Mouse (Mus musculus) fat pad, adult 2 months (tissue): ENCODE data around the gene Arntl2.

Experiments used
- DNase-seq: peaks from one replicate; pipeline ENCODE4 v3.0.0-alpha.2; 2011; ENCODE audit warnings: low read depth, low spot score; ENCODE audit errors: extremely low read depth

The Arntl2 gene

DNA sequence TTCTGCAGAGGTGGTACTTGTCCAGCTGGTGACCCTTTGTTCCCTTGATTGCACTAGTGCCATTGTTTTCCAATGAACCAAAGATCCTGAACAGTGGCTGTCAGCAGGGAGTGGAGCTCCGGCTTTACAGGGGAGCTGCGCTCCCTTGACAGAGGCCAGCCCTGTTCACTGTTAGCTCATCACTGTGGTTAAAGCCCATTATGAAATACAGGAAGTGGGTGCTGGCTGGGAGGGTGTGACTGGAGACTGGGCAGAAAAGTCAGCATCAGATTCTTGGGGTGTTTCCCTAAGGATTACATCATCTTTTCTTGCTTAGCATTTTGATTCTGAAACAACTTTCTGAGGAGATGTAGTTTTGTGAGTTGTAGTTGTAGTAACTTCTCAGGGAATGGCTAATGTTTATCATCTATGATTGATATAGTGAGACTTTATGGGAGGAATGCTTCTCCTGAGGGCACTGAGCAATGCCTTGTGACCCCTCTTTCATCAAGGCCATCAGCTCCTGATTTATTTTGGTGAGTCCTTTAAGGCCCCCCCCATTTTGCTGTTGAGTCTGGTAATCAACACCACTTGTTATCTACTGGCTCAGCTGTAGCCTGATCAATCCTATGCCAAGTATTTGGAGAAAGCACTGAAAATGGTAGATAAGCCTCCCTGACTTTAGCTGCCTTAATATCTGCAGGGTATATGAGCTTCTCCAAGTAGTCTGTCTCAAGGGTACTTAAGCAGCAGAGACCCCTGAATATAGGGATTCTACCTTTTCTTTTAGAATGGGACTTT is 19.1 kb upstream of the Arntl2 start:
- DNase-seq, result no peak

DNA sequence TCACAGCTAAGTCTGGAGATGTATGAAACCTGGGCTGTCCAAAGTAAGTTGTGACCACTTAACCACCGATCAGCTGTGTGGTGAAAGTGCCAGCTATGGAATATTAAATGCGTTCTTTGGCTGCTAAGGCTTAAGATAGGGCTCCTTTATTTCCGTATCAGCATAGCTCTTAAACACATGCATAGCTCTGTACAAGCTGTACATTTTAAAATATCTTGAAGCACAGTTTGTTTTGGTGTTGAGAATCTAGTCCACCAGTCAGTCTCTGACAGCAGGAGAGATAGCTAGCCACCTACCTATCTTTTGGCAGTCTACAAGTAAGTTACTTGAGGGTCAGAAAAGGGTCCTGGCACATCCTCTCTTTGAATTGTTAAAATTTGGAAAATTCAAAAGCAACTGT is 17.8 kb upstream of the Arntl2 start:
- no peak for DNase-seq

DNA sequence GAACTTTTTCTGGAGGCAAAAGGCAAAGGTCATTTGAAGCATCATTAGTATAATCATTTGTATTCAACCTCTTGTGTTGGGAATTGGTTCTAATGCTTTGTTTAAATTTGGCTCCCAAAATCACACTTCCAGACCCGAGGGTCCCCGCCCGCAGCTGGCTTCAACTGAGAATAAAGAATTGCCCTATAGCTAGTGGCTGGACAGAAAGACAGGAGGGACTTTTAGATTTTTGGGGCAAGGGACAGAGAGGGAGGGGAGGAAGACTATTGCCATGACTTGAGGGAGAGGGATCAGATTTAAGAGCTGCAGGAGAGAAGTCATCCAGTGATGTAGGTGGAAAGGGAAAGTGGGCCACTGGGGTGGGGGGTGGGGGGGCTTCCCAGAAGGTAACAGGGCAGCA is 14.3 kb upstream of the Arntl2 start:
- no peak for DNase-seq

DNA sequence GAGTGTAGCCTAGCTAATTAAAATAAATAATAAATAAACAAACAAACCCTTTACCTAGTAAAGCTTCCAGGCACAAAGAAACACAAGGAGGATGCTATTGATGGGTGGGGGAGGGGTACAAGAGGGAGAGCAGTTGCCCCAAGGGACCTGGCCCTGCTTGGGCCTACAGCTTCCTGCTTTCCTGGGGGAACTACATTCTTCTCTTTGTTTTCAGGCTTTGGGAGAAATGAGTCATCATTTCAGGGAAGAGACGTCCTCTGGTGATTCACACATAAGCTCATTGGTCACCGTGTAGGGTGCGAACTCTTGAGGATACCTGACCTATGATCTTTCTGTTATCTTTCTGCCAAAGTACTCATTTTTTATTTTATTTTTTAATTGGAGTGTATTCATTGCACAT is 2.3 kb upstream of the Arntl2 start:
- DNase-seq, result no peak

DNA sequence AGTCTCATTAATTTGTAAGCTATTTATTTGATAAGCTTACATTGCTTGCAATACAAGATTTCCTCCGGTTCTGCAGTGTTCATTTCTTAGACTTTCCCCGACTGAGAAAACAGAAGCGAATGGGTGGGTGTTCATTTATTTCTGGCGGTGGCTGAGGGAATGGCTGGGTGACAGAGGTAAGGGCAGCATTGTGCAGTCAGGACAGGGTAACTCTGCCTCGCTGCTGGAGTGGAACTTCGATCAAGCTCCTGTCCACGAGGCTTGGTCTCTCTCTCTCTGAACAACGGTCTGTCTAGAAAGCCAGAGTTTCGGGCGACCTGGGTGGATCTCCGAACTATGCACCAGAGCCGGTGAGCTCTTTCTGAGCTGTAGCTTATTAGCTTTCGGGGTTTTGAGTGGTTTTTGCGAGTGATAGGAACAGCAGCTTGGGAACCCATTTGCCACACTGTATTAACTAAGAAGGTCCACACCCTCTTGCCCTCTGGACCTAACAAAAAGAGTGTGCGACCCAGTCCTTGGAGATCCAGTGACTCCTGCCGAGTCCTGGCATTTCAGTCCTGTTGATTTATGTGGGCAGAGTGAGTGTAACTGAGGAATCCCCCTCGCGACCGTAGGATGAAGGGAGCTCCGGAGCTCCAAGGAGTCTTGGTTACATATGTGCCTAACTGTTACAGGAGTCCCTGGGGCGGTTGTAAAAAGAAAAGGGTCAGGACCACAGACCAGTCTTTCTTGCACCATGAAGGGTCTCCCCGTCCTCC is 510 bp upstream of the Arntl2 start:
- DNase-seq, result no peak

DNA sequence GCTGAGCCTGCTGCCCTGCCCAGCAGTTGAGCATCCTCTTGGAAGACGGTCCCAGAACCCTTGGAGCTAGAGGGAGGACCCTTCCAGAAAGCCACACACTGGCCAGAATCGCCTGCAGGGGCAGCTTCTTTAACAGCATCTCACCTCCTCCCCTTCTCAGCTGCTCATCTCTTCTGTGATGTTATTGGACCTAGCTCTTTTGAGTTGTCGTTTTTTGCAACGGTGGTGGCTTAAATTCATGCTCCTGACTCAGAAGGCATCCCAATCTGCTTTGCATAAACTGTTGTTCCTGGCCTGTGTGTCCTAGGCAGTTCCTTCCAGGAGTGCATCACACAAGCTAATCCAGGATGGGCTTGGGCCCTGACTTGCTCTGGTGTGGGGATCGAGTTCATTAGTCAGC is 1.6 kb downstream of the Arntl2 start:
- no peak for DNase-seq

DNA sequence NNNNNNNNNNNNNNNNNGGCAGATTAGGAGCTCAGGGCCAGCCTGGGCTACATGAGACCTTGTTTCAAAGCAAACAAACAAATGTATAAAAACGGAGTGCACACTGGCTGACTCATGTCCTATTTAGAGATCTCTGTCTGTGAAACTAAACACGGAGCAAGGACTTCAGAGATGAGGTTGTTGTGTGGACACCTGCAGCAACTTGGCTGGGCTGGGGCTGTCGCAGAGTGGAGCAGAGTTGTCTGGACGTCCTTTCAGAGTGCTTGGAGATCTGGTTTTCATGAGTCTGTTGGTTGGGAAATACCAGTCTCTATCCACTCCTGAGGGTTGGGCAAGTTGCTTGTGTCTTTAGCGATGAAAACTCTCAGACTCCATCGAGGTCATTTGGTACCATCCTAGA is 14.1 kb downstream of the Arntl2 start:
- DNase-seq, result no peak

DNA sequence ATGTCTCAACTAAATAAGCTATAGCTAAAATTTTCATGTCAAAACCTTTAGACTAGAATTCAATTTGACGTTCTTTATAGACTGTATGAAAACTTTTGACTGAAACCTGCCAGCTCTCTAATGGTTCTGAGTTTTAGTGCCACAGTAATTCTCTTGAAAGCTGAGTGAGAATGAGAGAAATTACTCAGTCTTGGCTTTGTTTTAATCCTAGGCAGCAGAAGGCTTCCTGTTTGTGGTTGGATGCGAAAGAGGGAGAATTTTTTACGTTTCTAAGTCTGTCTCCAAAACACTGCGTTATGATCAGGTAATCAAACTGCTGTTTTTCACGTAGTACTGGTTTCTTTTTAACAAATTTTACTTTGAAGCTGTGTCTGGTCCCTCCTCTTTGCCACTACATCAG is 17.2 kb downstream of the Arntl2 start:
- no peak for DNase-seq

DNA sequence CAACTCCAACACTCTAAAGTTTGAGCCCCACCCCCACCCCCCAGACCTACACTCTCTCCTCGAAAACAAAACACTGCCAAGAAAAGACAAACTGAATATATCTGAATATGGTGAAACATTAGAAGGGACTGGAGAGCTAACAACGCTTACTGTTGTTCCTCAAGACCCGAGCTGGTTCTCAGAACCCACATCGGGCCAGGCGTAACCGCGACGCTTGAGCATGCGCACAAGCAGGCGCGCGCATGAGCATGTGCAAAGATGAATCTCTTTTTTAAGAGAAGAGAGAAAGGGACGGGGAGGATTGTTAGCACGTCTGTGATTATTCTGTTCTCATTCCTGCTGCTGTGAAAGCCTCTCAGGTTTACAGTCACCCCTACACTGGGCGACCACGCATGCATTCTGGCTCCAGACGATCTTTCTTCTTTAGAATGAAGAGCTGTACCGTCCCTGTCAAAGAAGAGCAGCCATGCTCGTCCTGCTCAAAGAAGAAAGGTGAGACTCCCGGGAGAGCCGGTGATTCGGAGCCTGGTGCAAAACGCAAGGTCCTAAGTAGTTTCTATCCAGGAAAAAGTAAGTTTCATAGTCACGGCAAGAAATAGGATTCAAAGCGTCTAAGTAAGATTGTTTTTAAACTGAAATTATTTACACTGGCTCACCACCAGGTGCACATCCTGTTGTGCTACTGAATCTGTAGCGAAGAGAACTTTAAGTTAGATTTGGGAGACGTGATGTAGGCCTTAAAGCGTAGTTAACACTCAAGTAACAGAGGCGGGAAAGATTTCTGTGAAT is 24.5 kb downstream of the Arntl2 start:
- no peak for DNase-seq

DNA sequence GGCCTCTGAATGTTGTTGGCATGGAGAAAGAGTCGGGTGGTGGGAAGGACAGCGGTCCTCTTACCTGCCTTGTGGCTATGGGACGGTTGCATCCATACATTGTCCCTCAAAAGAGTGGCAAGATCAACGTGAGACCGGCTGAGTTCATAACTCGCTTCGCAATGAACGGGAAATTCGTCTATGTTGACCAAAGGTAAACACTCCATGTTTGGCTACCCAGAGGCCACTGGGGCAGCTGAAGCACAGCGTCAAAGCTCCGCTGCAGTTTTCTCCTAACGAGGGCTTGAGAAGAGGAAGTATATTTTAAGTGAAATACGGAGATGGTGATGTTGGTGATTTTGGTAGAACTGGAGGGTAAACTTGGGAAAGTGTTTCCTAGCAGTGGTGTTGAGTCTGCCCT is 26.1 kb downstream of the Arntl2 start:
- DNase-seq, result no peak

DNA sequence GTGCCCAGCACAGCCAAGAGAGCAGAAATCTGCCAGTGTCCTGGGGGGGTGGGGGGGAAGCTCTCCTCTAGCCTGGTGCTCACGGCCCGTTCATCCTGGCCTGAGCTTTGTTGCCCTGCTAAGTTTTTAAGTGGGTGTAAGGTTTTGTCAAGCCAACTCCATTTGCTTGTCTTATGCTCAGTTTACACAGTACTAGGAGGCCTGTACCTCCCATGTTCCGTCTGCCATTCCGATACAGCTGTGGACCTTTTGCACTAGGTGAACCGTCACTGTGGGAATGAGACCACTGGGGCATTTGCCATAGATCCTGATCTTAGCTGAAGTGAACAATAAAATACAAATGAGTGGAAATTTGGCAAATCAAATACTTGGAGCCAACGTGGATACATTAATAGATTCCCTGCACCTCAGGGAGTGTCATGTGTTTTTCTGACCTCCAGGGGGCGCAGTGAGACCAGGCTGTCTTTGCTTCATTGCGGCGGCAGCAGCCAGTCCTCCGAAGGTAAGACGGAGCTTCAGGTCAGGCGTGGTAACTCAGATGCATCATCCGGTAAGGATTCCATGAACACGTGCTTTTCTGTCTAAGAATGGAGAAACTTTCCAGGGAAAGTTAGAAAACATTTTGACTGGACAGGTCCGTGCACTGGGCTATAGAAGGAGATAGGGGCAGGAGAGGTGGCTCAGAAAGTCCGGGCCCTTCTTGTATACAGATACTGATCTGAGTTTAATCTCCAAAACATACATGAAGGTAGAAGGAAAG is 29.1 kb downstream of the Arntl2 start:
- DNase-seq, result no peak

DNA sequence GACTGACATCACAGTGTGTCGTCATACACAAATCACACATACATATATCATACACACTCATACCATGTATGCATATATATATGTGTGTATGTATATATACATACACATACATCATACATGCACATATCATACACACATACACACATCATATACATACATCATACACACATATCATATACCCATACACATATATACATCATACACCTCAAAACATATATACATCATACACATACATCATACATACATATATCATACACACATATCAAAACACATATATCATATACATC is 29.6 kb downstream of the Arntl2 start:
- no peak for DNase-seq

DNA sequence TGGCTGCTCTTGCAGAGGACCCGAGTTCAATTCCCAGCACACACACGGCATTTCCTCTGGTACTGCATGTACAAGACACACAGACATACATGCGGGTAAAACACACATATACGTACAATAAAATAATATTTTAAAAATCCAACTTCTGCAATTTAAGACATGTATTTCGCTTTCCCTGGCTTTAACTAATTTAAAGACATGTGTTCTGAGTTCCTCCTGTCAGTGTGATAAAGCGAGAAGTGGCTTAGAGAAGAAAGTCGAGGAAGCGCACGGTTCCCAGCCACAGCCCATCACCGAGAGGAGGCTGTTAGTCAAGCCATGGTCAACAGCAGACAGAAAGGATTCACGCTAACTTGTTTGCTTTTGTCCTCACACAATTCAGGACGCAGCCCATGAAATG is 35.5 kb downstream of the Arntl2 start:
- no peak for DNase-seq

DNA sequence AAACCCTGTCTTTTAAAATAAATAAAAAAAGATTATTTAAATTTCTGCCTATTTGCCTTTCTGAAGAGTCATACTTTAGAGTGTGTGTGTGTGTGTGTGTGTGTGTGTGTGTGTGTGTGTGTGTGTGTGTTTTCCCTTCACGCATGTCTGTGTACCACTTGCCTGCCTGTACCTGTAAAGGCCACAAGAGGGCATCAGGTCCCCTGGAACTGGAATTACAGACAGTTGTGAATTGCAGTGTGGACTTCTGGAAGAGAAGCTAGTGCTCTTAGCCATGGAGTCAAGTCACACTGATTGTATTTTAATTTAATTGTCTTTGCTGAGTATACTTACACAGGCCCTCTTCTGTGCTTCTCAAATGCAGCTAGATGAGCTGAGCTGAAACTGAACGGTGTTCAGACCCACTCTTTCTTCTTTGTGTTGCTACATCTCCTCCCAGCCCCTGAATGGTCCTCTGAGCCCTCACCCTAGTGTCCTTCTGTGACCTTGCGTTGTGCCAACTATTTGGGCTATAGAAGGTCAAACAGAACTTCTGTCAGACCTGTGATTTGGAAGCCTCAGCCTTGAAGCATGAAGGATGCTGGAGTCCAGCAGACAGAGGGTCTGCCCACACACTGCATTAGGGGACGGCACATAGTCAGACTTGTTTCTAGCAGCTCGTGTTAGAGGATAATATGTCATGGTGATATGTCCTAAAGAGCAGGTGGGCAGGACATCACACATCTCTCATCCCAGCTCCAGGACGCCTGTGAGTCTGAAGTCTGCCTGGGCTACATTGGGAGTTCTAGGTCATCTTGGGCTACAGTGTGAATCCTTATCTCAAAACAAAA is 37.8 kb downstream of the Arntl2 start:
- DNase-seq, result no peak

DNA sequence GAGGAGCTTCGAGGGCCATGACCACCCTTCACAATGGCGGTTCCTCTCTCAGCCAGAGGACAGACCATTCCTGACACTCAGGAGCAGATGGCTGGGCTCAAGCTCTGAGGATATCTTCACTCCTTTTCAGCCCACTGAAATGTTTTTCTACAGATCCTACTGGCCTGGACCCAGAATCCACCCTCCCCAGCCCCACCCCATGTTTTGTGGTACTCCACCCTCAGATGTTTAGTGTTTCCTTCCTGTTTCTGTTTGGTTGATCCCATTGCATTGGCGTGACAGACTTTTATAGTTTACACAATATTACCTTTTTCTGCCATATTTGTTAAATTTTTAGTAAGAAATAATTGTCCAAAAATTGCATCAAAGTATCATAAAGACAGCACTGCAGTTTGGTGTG is 38.5 kb downstream of the Arntl2 start:
- no peak for DNase-seq

DNA sequence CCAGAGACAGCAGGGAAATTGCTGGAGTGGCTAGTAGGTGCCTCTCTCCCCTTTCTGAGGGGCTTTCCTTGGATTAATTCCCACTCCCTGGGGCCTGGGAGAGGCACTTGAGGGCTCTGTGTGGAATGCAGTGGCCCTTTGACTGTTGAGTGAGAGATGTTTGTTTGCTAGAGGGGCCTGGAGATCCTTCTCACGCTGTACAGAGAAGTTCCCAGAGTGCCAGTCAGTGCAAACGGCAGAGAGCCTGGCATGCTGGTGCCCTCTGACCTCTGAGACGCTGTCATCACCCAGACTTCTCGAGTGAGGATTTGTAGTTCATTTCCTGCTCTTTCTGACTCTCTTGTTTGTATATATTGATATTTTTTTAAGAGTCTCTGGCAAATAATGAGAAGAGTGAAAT is 39.9 kb downstream of the Arntl2 start:
- DNase-seq, result no peak

DNA sequence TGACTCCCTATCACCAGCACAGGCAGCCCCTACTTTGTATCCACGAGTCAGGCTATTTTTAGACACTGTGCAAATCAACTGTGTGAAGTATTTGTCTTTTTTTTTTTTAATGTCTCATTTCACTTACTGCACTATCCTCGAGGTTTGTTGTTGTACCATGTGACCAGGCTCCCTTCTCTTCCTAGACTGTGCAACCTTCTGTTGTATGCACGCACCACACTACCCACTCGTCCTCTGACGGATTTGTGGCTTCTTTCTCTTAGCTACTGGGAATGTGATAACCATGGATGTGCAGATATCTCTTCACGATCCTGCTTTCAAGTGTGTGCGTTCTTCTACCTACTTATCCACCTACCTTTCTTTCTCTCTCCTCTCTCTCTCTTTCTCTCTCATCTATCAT is 41.5 kb downstream of the Arntl2 start:
- no peak for DNase-seq

DNA sequence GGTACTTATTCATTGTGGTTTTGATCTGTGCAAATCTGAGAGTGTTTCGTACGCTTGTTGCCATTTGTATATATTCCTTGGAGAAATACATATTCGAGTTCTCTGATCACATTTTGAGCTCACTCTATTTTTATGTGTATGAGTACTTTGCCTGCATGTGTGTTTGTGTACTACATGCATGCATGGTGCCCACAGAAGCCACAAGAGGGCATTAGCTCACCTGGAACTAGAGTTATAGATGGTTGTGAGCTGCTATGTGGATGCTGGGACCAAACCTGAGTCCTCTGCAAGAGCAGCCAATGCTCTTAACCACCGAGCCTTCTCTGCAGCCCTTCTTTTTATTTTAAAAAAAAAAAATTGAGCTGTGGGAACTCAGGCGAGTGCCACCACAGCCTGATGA is 42.5 kb downstream of the Arntl2 start:
- no peak for DNase-seq

DNA sequence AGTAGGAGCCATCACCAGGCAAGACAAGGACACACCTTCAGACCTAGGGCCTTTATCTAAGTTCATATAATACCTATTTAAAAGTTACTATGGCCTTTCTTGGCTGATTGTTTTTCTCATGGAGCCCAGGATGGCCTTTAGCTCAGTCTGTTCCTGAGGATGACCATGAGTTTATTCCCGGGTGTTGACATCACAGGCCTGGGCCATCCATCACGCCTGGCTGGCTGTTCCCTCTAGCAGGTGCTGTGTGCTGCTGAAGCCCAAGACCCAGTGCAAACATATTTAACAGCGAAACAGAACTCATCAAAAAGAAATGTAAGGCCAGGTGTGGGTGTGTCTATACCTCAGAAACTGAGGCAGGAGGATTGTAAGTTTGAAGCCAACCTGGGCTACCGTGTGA is 43.0 kb downstream of the Arntl2 start:
- no peak for DNase-seq

DNA sequence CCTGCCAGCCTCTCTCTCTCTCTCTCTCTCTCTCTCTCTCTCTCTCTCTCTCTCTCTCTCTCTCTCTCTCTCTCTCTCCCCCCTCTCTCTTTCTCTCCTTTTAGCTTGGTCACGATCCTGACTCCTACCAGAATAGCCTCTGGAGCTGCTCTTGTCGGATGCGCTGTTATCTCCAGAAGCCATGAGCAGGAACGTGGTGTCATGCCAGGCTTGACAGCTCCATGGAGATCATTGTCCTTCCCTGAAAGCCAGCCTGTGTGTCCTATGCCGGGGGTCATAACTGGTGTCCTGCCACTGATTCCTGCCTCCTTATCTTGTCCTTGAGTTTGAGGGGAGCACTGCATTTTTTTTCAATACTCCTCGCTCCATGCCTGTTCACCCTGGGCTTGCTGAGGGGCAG is 49.0 kb downstream of the Arntl2 start:
- no peak for DNase-seq

DNA sequence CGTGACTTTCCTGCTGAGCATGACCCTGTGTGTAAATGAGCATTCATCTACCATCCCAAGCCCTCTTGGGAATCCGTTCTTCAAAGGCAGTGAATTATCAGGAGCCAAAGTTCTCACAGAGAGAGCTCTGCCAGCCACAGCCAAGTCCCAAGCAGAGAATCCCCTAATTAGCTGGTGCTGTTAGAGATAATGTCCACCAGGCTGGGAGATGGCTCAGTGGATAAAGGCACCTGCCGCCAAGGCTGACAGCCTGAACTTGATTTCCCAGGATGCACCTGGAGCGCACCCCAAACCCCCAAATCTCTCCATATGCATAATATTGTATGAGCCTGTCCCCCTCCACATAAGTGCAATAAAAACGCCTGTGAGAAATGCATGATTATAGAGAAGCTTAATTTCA is 49.5 kb downstream of the Arntl2 start:
- DNase-seq, result no peak
